Mouse (Mus musculus) mouse trophoblast stem cell (cell line): ENCODE results near the gene Tbc1d1.
"Not testable (repeated sequence)": the region's sequence is repeated elsewhere in the genome, so short reads cannot be mapped to it uniquely, and the experiment has no call there.

ENCODE experiments used
- in situ Hi-C, 2 experiments: fragments of 300-500 bp; cut with MseI, MboI; formaldehyde crosslinking; loops; 2 replicates in 1 of 2; 3 replicates in 1 of 2; pipeline ENCODE4 v1.15.1; 2025

Tbc1d1 gene

GRCm38 (mm10) chr5:64358639-64359584 lies 202.8 kb downstream of the Tbc1d1 start:
- in situ Hi-C loops, result no loop called here

- in situ Hi-C loops, result no loop called here
Measured at GRCm38 (mm10) chr5:64360147-64360875, 204.2 kb downstream of the Tbc1d1 start.

- in situ Hi-C loops, result not testable (repeated sequence)
Measured at GRCm38 (mm10) chr5:64360876-64361268, 204.8 kb downstream of the Tbc1d1 start.

DNA sequence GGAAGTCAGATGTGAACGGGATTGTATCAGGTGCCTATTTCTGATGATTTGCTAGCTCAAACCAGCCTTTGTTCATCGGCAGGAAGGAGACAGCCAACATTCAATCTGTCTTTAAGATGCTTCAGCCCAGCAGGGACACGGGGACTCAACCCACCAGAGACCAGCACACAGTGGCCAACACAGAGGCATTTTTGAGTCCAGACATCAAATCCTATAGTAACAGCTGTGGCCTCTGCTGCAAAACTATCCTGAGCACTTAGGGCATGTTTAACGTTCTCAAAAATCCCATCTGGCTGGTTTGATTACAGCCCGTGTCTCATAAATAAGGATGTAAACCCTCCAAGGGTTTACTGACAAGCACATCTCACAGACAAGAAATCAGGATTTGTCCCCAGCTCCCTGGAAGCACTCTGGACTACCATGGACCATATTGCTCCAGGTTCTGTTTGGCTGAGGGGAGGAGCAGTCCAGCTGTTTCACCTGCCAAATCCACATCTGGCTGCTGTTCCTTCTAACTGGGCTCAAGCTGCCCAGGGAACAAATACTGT lies 207.8 kb downstream of the Tbc1d1 start:
- in situ Hi-C loops, result no loop called here

- in situ Hi-C loops, result no loop called here
Measured at GRCm38 (mm10) chr5:64364432-64365125, 208.5 kb downstream of the Tbc1d1 start.

DNA sequence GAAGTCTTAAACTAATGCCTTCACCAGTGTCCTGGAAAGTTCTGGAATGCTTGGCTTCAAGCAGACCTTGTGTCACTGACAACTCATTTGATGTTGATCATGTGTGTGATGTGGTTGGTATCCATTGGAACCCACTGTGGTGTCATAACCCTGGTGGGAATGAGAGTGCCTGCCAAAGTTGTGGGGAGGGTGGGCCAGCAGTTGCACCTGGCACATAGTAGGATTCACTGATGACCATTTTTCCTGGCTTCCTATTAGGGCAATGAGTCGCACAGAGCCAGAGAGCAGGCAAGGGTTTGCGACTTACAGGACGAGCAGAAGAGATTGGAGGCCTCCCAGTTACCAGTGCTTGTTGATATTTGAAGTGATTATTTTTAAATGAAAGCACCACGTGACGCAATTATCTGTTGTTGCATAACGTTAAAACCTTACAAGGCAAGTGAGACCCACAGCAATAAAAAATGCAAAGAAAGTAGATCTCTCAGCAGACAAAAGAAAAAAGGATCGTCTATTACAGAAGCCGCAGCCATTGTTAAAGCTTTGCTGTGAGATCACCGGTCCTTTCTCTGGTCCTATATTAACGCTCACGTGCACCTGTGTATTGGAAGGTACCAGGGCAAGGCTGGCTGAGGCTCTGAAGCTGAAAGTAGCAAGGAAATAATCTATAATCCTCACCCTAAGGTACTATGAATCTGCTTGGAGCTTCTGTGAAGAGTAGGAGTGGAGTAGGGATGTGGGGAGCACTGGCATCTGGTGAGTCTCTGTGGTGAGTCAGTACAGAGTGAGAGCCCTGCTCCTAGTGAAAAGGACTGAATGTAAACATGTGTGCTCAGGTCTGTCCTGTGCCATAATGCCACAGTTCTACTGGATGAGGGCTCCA lies 209.3 kb downstream of the Tbc1d1 start:
- in situ Hi-C loops, result no loop called here

GRCm38 (mm10) chr5:64366113-64366512 lies 210.0 kb downstream of the Tbc1d1 start:
- in situ Hi-C loops, result no loop called here

GRCm38 (mm10) chr5:64367426-64367825 lies 211.3 kb downstream of the Tbc1d1 start:
- in situ Hi-C loops, result no loop called here

DNA sequence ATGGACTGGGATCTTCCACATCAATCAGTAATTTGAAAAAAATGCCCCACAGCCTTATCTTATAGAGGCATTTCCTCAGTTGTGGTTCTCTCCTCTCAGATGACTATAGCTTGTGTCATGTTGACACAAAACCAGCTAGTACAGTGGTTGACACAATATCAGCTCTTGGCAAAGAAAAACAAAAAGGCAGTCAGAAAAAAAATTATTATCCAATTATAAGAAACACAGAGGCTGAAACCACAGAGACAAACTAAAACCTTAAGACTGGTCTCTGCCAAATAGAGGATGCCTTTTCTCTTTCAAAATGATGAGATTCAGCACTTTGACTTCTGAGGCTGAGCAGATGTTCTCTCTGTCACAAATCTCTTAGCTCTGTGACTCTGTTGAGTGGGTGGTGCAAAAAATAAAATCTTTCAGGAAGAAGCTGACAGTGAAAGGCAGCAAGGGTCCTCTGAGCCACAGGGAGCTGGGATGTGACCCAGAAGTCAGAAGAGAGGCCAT lies 215.3 kb downstream of the Tbc1d1 start:
- in situ Hi-C loops, result no loop called here

- in situ Hi-C loops, result no loop called here
Measured at GRCm38 (mm10) chr5:64372292-64372961, 216.3 kb downstream of the Tbc1d1 start.

DNA sequence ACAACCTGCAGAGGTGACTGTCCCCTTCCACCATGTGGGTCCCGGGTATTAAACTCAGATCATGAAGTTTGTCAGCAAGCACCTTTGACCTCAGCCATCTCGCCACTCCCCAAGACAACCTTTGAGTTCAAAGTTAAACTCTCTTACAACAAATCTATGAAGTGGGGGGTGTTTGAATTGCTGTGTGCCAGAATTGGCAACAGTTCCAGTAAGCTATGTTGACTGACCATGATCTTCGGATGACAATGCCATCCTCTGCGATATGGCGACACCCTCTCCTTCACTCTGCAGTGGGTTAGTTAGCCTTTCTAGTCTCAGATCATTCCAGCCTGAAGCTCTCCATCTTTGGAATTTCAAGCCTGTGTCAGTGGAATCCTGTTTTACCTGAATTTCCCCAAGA lies 217.6 kb downstream of the Tbc1d1 start:
- in situ Hi-C loops, result no loop called here

DNA sequence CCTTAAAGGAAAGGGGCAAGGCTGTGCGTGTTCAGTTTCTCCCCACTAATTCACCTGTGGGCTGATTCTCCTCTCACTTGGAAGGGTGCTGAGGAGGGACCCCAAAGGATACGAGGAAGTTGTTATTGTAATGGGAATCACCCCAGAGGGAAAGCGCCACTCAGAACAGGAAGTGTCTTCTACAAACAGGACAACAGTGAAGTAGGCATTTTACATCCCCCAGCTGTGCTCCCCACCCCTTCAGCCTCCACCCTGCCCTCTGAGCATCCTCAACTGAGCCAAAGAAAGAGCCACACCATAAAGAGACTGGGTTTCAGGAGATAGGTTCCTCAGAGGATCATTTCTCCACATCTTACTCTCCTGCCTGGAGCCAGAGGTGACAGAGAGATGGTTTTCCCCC lies 219.7 kb downstream of the Tbc1d1 start:
- in situ Hi-C loops, result no loop called here

GRCm38 (mm10) chr5:64376466-64376865 lies 220.4 kb downstream of the Tbc1d1 start:
- in situ Hi-C loops, result no loop called here

DNA sequence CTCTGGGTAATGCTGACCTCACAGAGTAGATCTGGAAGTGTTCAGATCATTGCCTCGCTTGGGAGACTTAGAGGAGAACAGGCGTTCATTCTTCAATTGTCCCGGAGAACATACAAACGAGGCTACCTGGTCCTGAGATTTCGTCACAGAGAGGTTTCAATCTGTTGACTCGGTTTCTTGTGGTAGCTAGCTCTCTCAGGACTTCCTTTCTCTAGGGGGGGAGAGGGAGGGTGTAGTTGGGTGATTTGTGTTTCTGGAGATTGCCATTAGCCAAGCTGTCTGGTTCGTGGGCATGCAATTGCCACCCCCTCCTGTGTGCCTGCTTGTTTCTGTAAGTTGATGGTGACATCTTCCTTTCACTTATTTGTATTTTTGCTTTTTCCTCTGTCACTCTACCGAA lies 221.6 kb downstream of the Tbc1d1 start:
- in situ Hi-C loops, result no loop called here

- in situ Hi-C loops, result no loop called here
Measured at GRCm38 (mm10) chr5:64378591-64379275, 222.6 kb downstream of the Tbc1d1 start.

GRCm38 (mm10) chr5:64379829-64380228 lies 223.7 kb downstream of the Tbc1d1 start:
- in situ Hi-C loops, result loop anchor here (10.0 kb wide), 3 partner anchors 425 to 485 kb away; partner anchors contain the start of gene Klf3 (in 1 of the 2)

- in situ Hi-C loops, result loop anchor here (10.0 kb wide), 3 partner anchors 424 to 484 kb away; partner anchors contain the start of gene Klf3 (in 1 of the 2)
Measured at GRCm38 (mm10) chr5:64380698-64381375, 224.7 kb downstream of the Tbc1d1 start.

DNA sequence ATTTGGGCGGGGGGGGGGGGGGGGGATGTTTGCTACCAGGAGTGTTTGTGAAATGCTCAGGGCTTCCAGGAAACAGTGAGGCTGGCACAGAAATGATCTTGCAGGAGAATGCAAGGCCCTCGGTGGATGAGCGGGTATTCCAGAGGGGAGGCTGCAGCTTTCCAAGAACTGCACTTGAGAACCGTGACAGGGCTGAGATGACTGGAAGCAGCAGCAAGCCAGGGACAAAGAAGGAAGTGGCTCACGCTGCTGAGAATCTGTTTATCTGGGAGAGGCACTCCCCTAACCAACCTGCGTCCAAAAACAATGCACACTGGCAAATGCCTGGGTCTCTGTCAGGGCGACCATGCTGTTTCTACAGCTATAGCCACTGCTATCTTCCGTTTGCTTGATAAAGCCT lies 225.4 kb downstream of the Tbc1d1 start:
- in situ Hi-C loops, result loop anchor here (10.0 kb wide), 3 partner anchors 423 to 483 kb away; partner anchors contain the start of gene Klf3 (in 1 of the 2)
